Mouse (Mus musculus) stomach, adult 2 months (tissue): ENCODE results near the gene Flrt1. TPM values are rescaled to one million over a fixed set of nuclear protein-coding genes. Genes with fewer than 3 reads are reported as not detected.

Source experiments
- polyA plus RNA-seq: library from polyadenylated mRNA; depleted of rRNA; stranded (reverse); fragments of >200 nt; gene quantifications from 2 replicates; pipeline ENCODE4 v1.2.3, GENCODE M21; 2012; rRNA removed

Flrt1 gene
- 0.12 and 0.35 TPM in 2 replicates for polyA plus RNA-seq

GRCm38 (mm10) chr19:7105544-7105943 is at the start of gene Flrt1:
Gene Flrt1, minus strand, starts transcription at chr19:7105729.

GRCm38 (mm10) chr19:7056248-7057087 is 49.1 kb downstream of the Flrt1 start, which contains the start of gene Macrod1:
Gene Macrod1, plus strand, starts transcription at chr19:7056810.

Other genes starting within 250 kb of the Flrt1 start
- gene Ccdc88b, start 247.5 kb downstream of the Flrt1 start, polyA plus RNA-seq = 1.9 and 5.4 TPM in 2 replicates
- 48.8 and 58.9 TPM in 2 replicates for gene Trmt112, start 196.0 kb downstream of the Flrt1 start, polyA plus RNA-seq
- 75.1 and 83.7 TPM in 2 replicates for gene Prdx5, start 195.6 kb downstream of the Flrt1 start, polyA plus RNA-seq
- gene Esrra, start 183.9 kb downstream of the Flrt1 start, polyA plus RNA-seq = 80.2 and 108 TPM in 2 replicates
- gene Catsperz, start 180.3 kb downstream of the Flrt1 start, polyA plus RNA-seq = 1.0 and 2.0 TPM in 2 replicates
- gene Kcnk4, start 171.2 kb downstream of the Flrt1 start, polyA plus RNA-seq = 0.16 and 0.26 TPM in 2 replicates
- 35.8 and 50.6 TPM in 2 replicates for gene Bad, start 163.9 kb downstream of the Flrt1 start, polyA plus RNA-seq
- gene Gpr137, start 163.2 kb downstream of the Flrt1 start, polyA plus RNA-seq = 80.5 and 90.5 TPM in 2 replicates
- gene Ppp1r14b, start 130.8 kb downstream of the Flrt1 start, polyA plus RNA-seq = 89.2 and 116 TPM in 2 replicates
- gene Plcb3, start 129.3 kb downstream of the Flrt1 start, polyA plus RNA-seq = 63.9 and 66.6 TPM in 2 replicates
- 13.1 and 16.3 TPM in 2 replicates for gene Fkbp2, start 125.2 kb downstream of the Flrt1 start, polyA plus RNA-seq
- 62.1 and 102 TPM in 2 replicates for gene Vegfb, start 118.1 kb downstream of the Flrt1 start, polyA plus RNA-seq
- gene Dnajc4, start 113.2 kb downstream of the Flrt1 start, polyA plus RNA-seq = 24.5 and 30.1 TPM in 2 replicates
- gene Nudt22, start 109.6 kb downstream of the Flrt1 start, polyA plus RNA-seq = 48.4 and 63.7 TPM in 2 replicates
- 8.2 and 10.0 TPM in 2 replicates for gene Trpt1, start 109.6 kb downstream of the Flrt1 start, polyA plus RNA-seq
- gene Fermt3, start 86.3 kb downstream of the Flrt1 start, polyA plus RNA-seq = 16.6 and 20.2 TPM in 2 replicates
- 11.6 and 11.9 TPM in 2 replicates for gene Stip1, start 65.8 kb downstream of the Flrt1 start, polyA plus RNA-seq
- gene Macrod1, start 48.9 kb downstream of the Flrt1 start, polyA plus RNA-seq = 41.9 and 71.8 TPM in 2 replicates
- 62.1 and 76.4 TPM in 2 replicates for gene Otub1, start 100.6 kb upstream of the Flrt1 start, polyA plus RNA-seq
- 2,106 and 3,736 TPM in 2 replicates for gene Cox8a, start 111.9 kb upstream of the Flrt1 start, polyA plus RNA-seq
- 9.4 and 9.6 TPM in 2 replicates for gene Naa40, start 135.5 kb upstream of the Flrt1 start, polyA plus RNA-seq
- gene Rcor2, start 161.6 kb upstream of the Flrt1 start, polyA plus RNA-seq = 1.8 and 2.2 TPM in 2 replicates
- gene Mark2, start 236.1 kb upstream of the Flrt1 start, polyA plus RNA-seq = 107 and 122 TPM in 2 replicates